Mouse (Mus musculus) hindbrain, embryonic 10.5 days (tissue): Measurements from ENCODE around the gene Pgc. TPM values are rescaled to one million over a fixed set of nuclear protein-coding genes. Genes with fewer than 3 reads are reported as not detected.
A peak's percentile ranks its signal among the peaks of the same experiment; 100 is the strongest.

Source experiments
- DNase-seq: peaks from one replicate; pipeline ENCODE4 v3.0.0-alpha.2; 2017; ENCODE audit warnings: low spot score
- H3K27ac ChIP-seq: fragments of 300-500 bp; sonication (generic); 2 replicates; pipeline ENCODE4 v1.5.1; 2016; ENCODE audit warnings: mild to moderate bottlenecking, moderate library complexity
- H3K27me3 ChIP-seq: fragments of 300-500 bp; sonication (generic); 2 replicates; pipeline ENCODE4 v1.6.1; 2016; ENCODE audit warnings: mild to moderate bottlenecking; ENCODE audit not compliant: poor library complexity, insufficient read depth, severe bottlenecking
- H3K36me3 ChIP-seq: fragments of 300-500 bp; sonication (generic); 2 replicates; pipeline ENCODE4 v1.6.1; 2016; ENCODE audit warnings: mild to moderate bottlenecking, moderate library complexity
- H3K4me1 ChIP-seq: fragments of 300-500 bp; sonication (generic); replicated peaks from 2 replicates; pipeline ENCODE4 v1.6.1; 2016; ENCODE audit warnings: mild to moderate bottlenecking
- H3K4me3 ChIP-seq: fragments of 300-500 bp; sonication (generic); 2 replicates; pipeline ENCODE4 v1.5.1; 2016; ENCODE audit warnings: mild to moderate bottlenecking, moderate library complexity
- H3K9me3 ChIP-seq: fragments of 300-500 bp; sonication (generic); 2 replicates; pipeline ENCODE4 v1.6.1; 2016; ENCODE audit warnings: mild to moderate bottlenecking, moderate library complexity
- WGBS: fragments of 180-500 bp; shearing (Covaris S2); methylation state at CpG from one replicate; pipeline ENCODE4 v1.1.7; 2016; 5-methylcytosine and 5-hydroxymethylcytosine counted together
- polyA plus RNA-seq: library from polyadenylated mRNA; unstranded; fragments of >200 nt; fragmentation: Nextera tagmentation; extraction: Ambion mirVana; gene quantifications from 2 replicates; pipeline ENCODE4 v1.2.1, GENCODE M21; 2016

Gene Pgc
- polyA plus RNA-seq, 1 experiment from 2014 or later = not detected

GRCm38 (mm10) chr17:47694503-47695336 is 31.9 kb upstream of the Pgc start, which contains the start of gene Prickle4:
Prickle4 (minus strand) TSS chr17:47694736.
- Histone ChIP-seq H3K27me3 (peaks cover 47% of the 10 kb centered on the region), H3K9me3 (no peaks in the 10 kb centered on the region), H3K27ac (peak within 1 kb of the TSS; percentile 94), H3K36me3 (peaks cover 21% of the 10 kb centered on the region), H3K4me3 (peak within 1 kb of the TSS; percentile 78), H3K4me1 (peaks cover 33% of the 10 kb centered on the region)
- under 1% methylated on average over 82 of the region's 82 CpGs for WGBS
- DNase-seq = peak; percentile 99

GRCm38 (mm10) chr17:47695337-47695710 is 31.3 kb upstream of the Pgc start:
- DNase-seq = no peak
- WGBS = under 1% methylated on average over 23 of the region's 23 CpGs
- H3K36me3 ChIP-seq = peaks cover 27% of the 10 kb centered on the region
- no peaks in the 10 kb centered on the region for H3K9me3 ChIP-seq
- H3K4me1 ChIP-seq = peaks cover 27% of the 10 kb centered on the region
- peaks cover 41% of the 10 kb centered on the region for H3K27me3 ChIP-seq
- peak overlapping the region; percentile 78 for H3K4me3 ChIP-seq
- peak overlapping the region; percentile 94 for H3K27ac ChIP-seq

GRCm38 (mm10) chr17:47698156-47698555 is 28.5 kb upstream of the Pgc start:
- H3K27ac ChIP-seq = no peak overlapping the region
- DNase-seq = no peak
- peaks cover 49% of the 10 kb centered on the region for H3K36me3 ChIP-seq
- peaks cover 24% of the 10 kb centered on the region for H3K4me1 ChIP-seq
- H3K27me3 ChIP-seq = peaks cover 30% of the 10 kb centered on the region
- 82% methylated on average over 10 of the region's 10 CpGs for WGBS
- no peak overlapping the region for H3K4me3 ChIP-seq
- no peaks in the 10 kb centered on the region for H3K9me3 ChIP-seq

- no peak overlapping the region for H3K27ac ChIP-seq
- peaks cover 57% of the 10 kb centered on the region for H3K36me3 ChIP-seq
- H3K9me3 ChIP-seq = no peaks in the 10 kb centered on the region
- DNase-seq = no peak
- H3K4me1 ChIP-seq = peaks cover 22% of the 10 kb centered on the region
- WGBS = 88% methylated on average over 2 of the region's 2 CpGs
- peaks cover 29% of the 10 kb centered on the region for H3K27me3 ChIP-seq
- no peak overlapping the region for H3K4me3 ChIP-seq
Measured at GRCm38 (mm10) chr17:47699055-47699454, 27.6 kb upstream of the Pgc start.

GRCm38 (mm10) chr17:47701793-47702192 is 24.8 kb upstream of the Pgc start:
- peaks cover 10% of the 10 kb centered on the region for H3K4me1 ChIP-seq
- H3K27ac ChIP-seq = no peak overlapping the region
- H3K27me3 ChIP-seq = peaks cover 38% of the 10 kb centered on the region
- DNase-seq = no peak
- 82% methylated on average over 9 of the region's 9 CpGs for WGBS
- no peak overlapping the region for H3K4me3 ChIP-seq
- H3K9me3 ChIP-seq = no peaks in the 10 kb centered on the region
- peaks cover 57% of the 10 kb centered on the region for H3K36me3 ChIP-seq

GRCm38 (mm10) chr17:47702548-47703345 is 23.9 kb upstream of the Pgc start:
- no peak overlapping the region for H3K27ac ChIP-seq
- no peak overlapping the region for H3K4me3 ChIP-seq
- H3K27me3 ChIP-seq = peaks cover 38% of the 10 kb centered on the region
- 42% methylated on average over 28 of the region's 28 CpGs for WGBS
- H3K4me1 ChIP-seq = peaks cover 10% of the 10 kb centered on the region
- H3K36me3 ChIP-seq = peaks cover 56% of the 10 kb centered on the region
- H3K9me3 ChIP-seq = no peaks in the 10 kb centered on the region
- DNase-seq = no peak

GRCm38 (mm10) chr17:47703556-47703955 is 23.1 kb upstream of the Pgc start:
- Histone ChIP-seq H3K4me1 (peaks cover 10% of the 10 kb centered on the region), H3K36me3 (peaks cover 47% of the 10 kb centered on the region), H3K9me3 (no peaks in the 10 kb centered on the region), H3K4me3 (no peak overlapping the region), H3K27me3 (peaks cover 38% of the 10 kb centered on the region), H3K27ac (0 out of 2 replicates have a peak overlapping the region, but pooled peaks have one; percentile 50)
- 22% methylated on average over 20 of the region's 20 CpGs for WGBS
- peak; percentile 20 for DNase-seq

GRCm38 (mm10) chr17:47704692-47705091 is 21.9 kb upstream of the Pgc start:
- no peak overlapping the region for H3K4me3 ChIP-seq
- peaks cover 38% of the 10 kb centered on the region for H3K27me3 ChIP-seq
- 86% methylated on average over 4 of the region's 4 CpGs for WGBS
- no peak overlapping the region for H3K27ac ChIP-seq
- H3K36me3 ChIP-seq = peaks cover 37% of the 10 kb centered on the region
- no peaks in the 10 kb centered on the region for H3K9me3 ChIP-seq
- DNase-seq = no peak
- peaks cover 10% of the 10 kb centered on the region for H3K4me1 ChIP-seq

- Histone ChIP-seq H3K4me3 (no peak overlapping the region), H3K27ac (no peak overlapping the region), H3K9me3 (no peaks in the 10 kb centered on the region), H3K27me3 (peaks cover 38% of the 10 kb centered on the region), H3K36me3 (peaks cover 27% of the 10 kb centered on the region), H3K4me1 (peaks cover 14% of the 10 kb centered on the region)
- DNase-seq = no peak
- WGBS = 80% methylated on average over 1 of the region's 1 CpGs
Measured at GRCm38 (mm10) chr17:47706196-47706595, 20.4 kb upstream of the Pgc start.

- Histone ChIP-seq H3K4me3 (no peak overlapping the region), H3K9me3 (no peaks in the 10 kb centered on the region), H3K4me1 (peaks cover 22% of the 10 kb centered on the region), H3K27me3 (peaks cover 22% of the 10 kb centered on the region), H3K27ac (no peak overlapping the region), H3K36me3 (peaks cover 10% of the 10 kb centered on the region)
- WGBS = 88% methylated on average over 3 of the region's 3 CpGs
- no peak for DNase-seq
Measured at GRCm38 (mm10) chr17:47707961-47708360, 18.7 kb upstream of the Pgc start.

- no peak for DNase-seq
- no peak overlapping the region for H3K27ac ChIP-seq
- no peaks in the 10 kb centered on the region; the same call in 1 of the 2 replicates for H3K36me3 ChIP-seq
- H3K9me3 ChIP-seq = no peaks in the 10 kb centered on the region
- no peak overlapping the region for H3K4me3 ChIP-seq
- H3K27me3 ChIP-seq = peaks cover 12% of the 10 kb centered on the region
- H3K4me1 ChIP-seq = peaks cover 16% of the 10 kb centered on the region
- 84% methylated on average over 4 of the region's 4 CpGs for WGBS
Measured at GRCm38 (mm10) chr17:47708972-47709371, 17.7 kb upstream of the Pgc start.

- Histone ChIP-seq H3K36me3 (no peaks in the 10 kb centered on the region), H3K4me3 (no peak overlapping the region), H3K27ac (no peak overlapping the region), H3K4me1 (peaks cover 16% of the 10 kb centered on the region), H3K27me3 (peaks cover 2% of the 10 kb centered on the region), H3K9me3 (no peaks in the 10 kb centered on the region)
- 76% methylated on average over 3 of the region's 3 CpGs for WGBS
- DNase-seq = no peak
Measured at GRCm38 (mm10) chr17:47710036-47710435, 16.6 kb upstream of the Pgc start.

GRCm38 (mm10) chr17:47711883-47712282 is 14.8 kb upstream of the Pgc start:
- no peak for DNase-seq

More at GRCm38 (mm10) chr17:47711883-47712282, 14.8 kb upstream of the Pgc start:
- Histone ChIP-seq H3K27ac (no peak overlapping the region), H3K4me1 (peaks cover 16% of the 10 kb centered on the region), H3K27me3 (no peaks in the 10 kb centered on the region; the same call in 1 of the 2 replicates), H3K36me3 (no peaks in the 10 kb centered on the region), H3K4me3 (no peak overlapping the region), H3K9me3 (no peaks in the 10 kb centered on the region)
- WGBS = 68% methylated on average over 6 of the region's 6 CpGs
